Mouse (Mus musculus) liver, embryonic 13.5 days (tissue): Measurements from ENCODE around the gene Bsnd. TPM values are rescaled to one million over a fixed set of nuclear protein-coding genes. Genes with fewer than 3 reads are reported as not detected.

Experiments used
- ATAC-seq: fragments of 200-750 bp; cut with Nextera tagmentation; 2 replicates; pipeline ENCODE4 v1.8.0; 2017; ENCODE audit warnings: low read depth, mild to moderate bottlenecking, moderate number of reproducible peaks, moderate library complexity
- DNase-seq: peaks from one replicate; pipeline ENCODE4 v3.0.0; 2022
- H3K27ac ChIP-seq: fragments of 300-500 bp; sonication (generic); 2 replicates; pipeline ENCODE4 v1.5.1; 2015; ENCODE audit warnings: moderate library complexity, mild to moderate bottlenecking, inconsistent platforms
- H3K27me3 ChIP-seq: fragments of 300-500 bp; sonication (generic); 2 replicates; pipeline ENCODE4 v1.6.1; 2015; ENCODE audit warnings: mild to moderate bottlenecking, inconsistent platforms
- H3K36me3 ChIP-seq: fragments of 300-500 bp; sonication (generic); 2 replicates; pipeline ENCODE4 v1.6.1; 2015; ENCODE audit warnings: mild to moderate bottlenecking, inconsistent platforms
- H3K4me1 ChIP-seq: fragments of 300-500 bp; sonication (generic); replicated peaks from 2 replicates; pipeline ENCODE4 v1.6.1; 2015; ENCODE audit warnings: inconsistent platforms
- H3K4me2 ChIP-seq: fragments of 300-500 bp; sonication (generic); 2 replicates; pipeline ENCODE4 v1.6.1; 2015; ENCODE audit warnings: inconsistent platforms, mild to moderate bottlenecking, moderate library complexity
- H3K4me3 ChIP-seq: fragments of 300-500 bp; sonication (generic); replicated peaks from 2 replicates; pipeline ENCODE4 v1.5.1; 2015; ENCODE audit warnings: mild to moderate bottlenecking, inconsistent platforms
- H3K9ac ChIP-seq: fragments of 300-500 bp; sonication (generic); 2 replicates; pipeline ENCODE4 v1.6.1; 2015; ENCODE audit warnings: mild to moderate bottlenecking, inconsistent platforms
- H3K9me3 ChIP-seq: fragments of 300-500 bp; sonication (generic); replicated peaks from 2 replicates; pipeline ENCODE4 v1.6.1; 2016; ENCODE audit warnings: inconsistent platforms
- WGBS: fragments of 180-500 bp; shearing (Covaris S2); methylation state at CpG from one replicate; pipeline ENCODE4 v1.1.7; 2015; ENCODE audit not compliant: insufficient replicate concordance; 5-methylcytosine and 5-hydroxymethylcytosine counted together
- polyA plus RNA-seq: library from polyadenylated mRNA; unstranded; fragments of >200 nt; fragmentation: Nextera tagmentation; extraction: Ambion mirVana; gene quantifications from 2 replicates; pipeline ENCODE4 v1.2.1, GENCODE M21; 2015

The Bsnd gene
- polyA plus RNA-seq, 1 experiment from 2014 or later: not detected

- H3K9me3 ChIP-seq: no peaks in the 10 kb centered on the region
- no peak overlapping the region for H3K9ac ChIP-seq
- H3K4me3 ChIP-seq: no peak overlapping the region
- H3K4me1 ChIP-seq: peaks cover 25% of the 10 kb centered on the region
- WGBS: 49% methylated on average over 8 of the region's 8 CpGs
- H3K36me3 ChIP-seq: peaks cover 14% of the 10 kb centered on the region
- H3K27me3 ChIP-seq: no peaks in the 10 kb centered on the region
- ATAC-seq (peak; percentile 87), DNase-seq (peak; percentile 51)
- peak overlapping the region; percentile 14 for H3K4me2 ChIP-seq
- peak overlapping the region; percentile 47; the same call in 1 of the 2 replicates for H3K27ac ChIP-seq
Observed at GRCm38 (mm10) chr4:106449306-106449705, 42.8 kb downstream of the Bsnd start.

- Histone ChIP-seq H3K4me1 (no peaks in the 10 kb centered on the region; the same call in 1 of the 2 replicates), H3K27me3 (no peaks in the 10 kb centered on the region), H3K27ac (no peak overlapping the region), H3K9ac (no peak overlapping the region), H3K9me3 (no peaks in the 10 kb centered on the region), H3K4me2 (no peak overlapping the region), H3K36me3 (peaks cover 49% of the 10 kb centered on the region), H3K4me3 (no peak overlapping the region)
- ATAC-seq (no peak), DNase-seq (no peak)
- WGBS: 81% methylated on average over 6 of the region's 6 CpGs
Observed at GRCm38 (mm10) chr4:106443182-106443581, 48.9 kb downstream of the Bsnd start.

GRCm38 (mm10) chr4:106438763-106439162, 53.3 kb downstream of the Bsnd start:
- DNase-seq: no peak
- Histone ChIP-seq H3K36me3 (peaks cover 89% of the 10 kb centered on the region), H3K9ac (no peak overlapping the region), H3K4me2 (no peak overlapping the region), H3K27me3 (no peaks in the 10 kb centered on the region), H3K4me3 (no peak overlapping the region), H3K4me1 (no peaks in the 10 kb centered on the region), H3K9me3 (no peaks in the 10 kb centered on the region), H3K27ac (no peak overlapping the region)
- 84% methylated on average over 5 of the region's 5 CpGs for WGBS
- ATAC-seq: no peak

- no peak overlapping the region for H3K27ac ChIP-seq
- H3K4me2 ChIP-seq: no peak overlapping the region
- H3K4me3 ChIP-seq: no peak overlapping the region
- no peak for ATAC-seq
- H3K9ac ChIP-seq: no peak overlapping the region
- no peaks in the 10 kb centered on the region for H3K9me3 ChIP-seq
- 96% methylated on average over 5 of the region's 5 CpGs for WGBS
- DNase-seq: no peak
- peaks cover 90% of the 10 kb centered on the region for H3K36me3 ChIP-seq
- no peaks in the 10 kb centered on the region for H3K27me3 ChIP-seq
- no peaks in the 10 kb centered on the region for H3K4me1 ChIP-seq
Observed at GRCm38 (mm10) chr4:106437207-106437606, 54.9 kb downstream of the Bsnd start.

GRCm38 (mm10) chr4:106436475-106436874, 55.6 kb downstream of the Bsnd start:
- no peaks in the 10 kb centered on the region for H3K4me1 ChIP-seq
- H3K4me2 ChIP-seq: no peak overlapping the region
- DNase-seq (no peak), ATAC-seq (no peak)
- no peak overlapping the region for H3K4me3 ChIP-seq
- WGBS: 72% methylated on average over 4 of the region's 4 CpGs
- H3K27me3 ChIP-seq: no peaks in the 10 kb centered on the region
- H3K36me3 ChIP-seq: peaks cover 90% of the 10 kb centered on the region
- H3K9me3 ChIP-seq: no peaks in the 10 kb centered on the region
- H3K9ac ChIP-seq: no peak overlapping the region
- H3K27ac ChIP-seq: no peak overlapping the region

GRCm38 (mm10) chr4:106435426-106435825, 56.7 kb downstream of the Bsnd start:
- Histone ChIP-seq H3K4me3 (no peak overlapping the region), H3K9me3 (no peaks in the 10 kb centered on the region), H3K4me2 (no peak overlapping the region), H3K36me3 (peaks cover 91% of the 10 kb centered on the region), H3K9ac (no peak overlapping the region), H3K4me1 (no peaks in the 10 kb centered on the region), H3K27ac (no peak overlapping the region), H3K27me3 (no peaks in the 10 kb centered on the region)
- DNase-seq (no peak), ATAC-seq (no peak)
- WGBS: 89% methylated on average over 2 of the region's 2 CpGs

Other genes with a start within 250 kb of the Bsnd start
- 5.8 and 6.5 TPM in 2 replicates for gene Usp24, start 176.1 kb downstream of the Bsnd start, polyA plus RNA-seq
- gene Pcsk9, start 28.0 kb downstream of the Bsnd start, polyA plus RNA-seq: 66.9 and 77.0 TPM in 2 replicates
- 5.4 and 6.5 TPM in 2 replicates for gene Dhcr24, start 68.8 kb upstream of the Bsnd start, polyA plus RNA-seq
- gene Lexm, start 125.0 kb upstream of the Bsnd start, polyA plus RNA-seq: 0.24 and 0.30 TPM in 2 replicates
- 0.03 and 0.06 TPM in 2 replicates for gene Ttc22, start 130.1 kb upstream of the Bsnd start, polyA plus RNA-seq
- 5.4 and 6.7 TPM in 2 replicates for gene Pars2, start 158.8 kb upstream of the Bsnd start, polyA plus RNA-seq
- 37.3 and 42.1 TPM in 2 replicates for gene Ttc4, start 186.7 kb upstream of the Bsnd start, polyA plus RNA-seq
- 0.06 and 0.15 TPM in 2 replicates for gene Mroh7, start 238.6 kb upstream of the Bsnd start, polyA plus RNA-seq
- 0.09 TPM in 1 of 2 replicates, not detected in the other for gene Fam151a, start 241.6 kb upstream of the Bsnd start, polyA plus RNA-seq